Mouse (Mus musculus) natural killer cell, adult 2 months (primary cell): ENCODE results near the gene Mrps25.
A peak's percentile ranks its signal among the peaks of the same experiment; 100 is the strongest.

Experiments used
- DNase-seq, 2 experiments: peaks; one replicate each; pipeline ENCODE4 v3.0.0; 2022; ENCODE audit warnings: low spot score in 2 of 2

Mrps25 gene

GRCm38 (mm10) chr6:92183621-92184131 lies at the start of gene Mrps25:
TSS of gene Mrps25 (minus strand) at chr6:92184033.
- DNase-seq: peak in 1 of 2 experiments; percentile 8

- DNase-seq: no peak
Measured at GRCm38 (mm10) chr6:92231762-92232161, 47.9 kb upstream of the Mrps25 start.

- DNase-seq: no peak
Measured at GRCm38 (mm10) chr6:92231356-92231755, 47.5 kb upstream of the Mrps25 start.

GRCm38 (mm10) chr6:92229586-92229985 lies 45.8 kb upstream of the Mrps25 start:
- no peak for DNase-seq

GRCm38 (mm10) chr6:92229103-92229502 lies 45.3 kb upstream of the Mrps25 start:
- DNase-seq: no peak

- no peak for DNase-seq
Measured at GRCm38 (mm10) chr6:92224981-92225380, 41.1 kb upstream of the Mrps25 start.

- DNase-seq: no peak
Measured at GRCm38 (mm10) chr6:92222021-92222420, 38.2 kb upstream of the Mrps25 start.

- no peak for DNase-seq
Measured at GRCm38 (mm10) chr6:92221604-92222003, 37.8 kb upstream of the Mrps25 start.

- peak in 1 of 2 experiments; percentile 15 for DNase-seq
Measured at GRCm38 (mm10) chr6:92219445-92219844, 35.6 kb upstream of the Mrps25 start.

GRCm38 (mm10) chr6:92214773-92215449 lies 31.1 kb upstream of the Mrps25 start, which contains the start of gene Rbsn:
TSS of gene Rbsn (minus strand) at chr6:92214925.
- DNase-seq: peak; percentile 83 to 89

- DNase-seq: peak in 1 of 2 experiments; percentile 6
Measured at GRCm38 (mm10) chr6:92214055-92214772, 30.4 kb upstream of the Mrps25 start.

- no peak for DNase-seq
Measured at GRCm38 (mm10) chr6:92199414-92199813, 15.6 kb upstream of the Mrps25 start.

- DNase-seq: peak in 1 of 2 experiments; percentile 7
Measured at GRCm38 (mm10) chr6:92184178-92184577, 345 bp upstream of the Mrps25 start.

GRCm38 (mm10) chr6:92176450-92176849 lies 7.4 kb downstream of the Mrps25 start:
- no peak for DNase-seq

- DNase-seq: no peak
Measured at GRCm38 (mm10) chr6:92162724-92163123, 21.1 kb downstream of the Mrps25 start.

- no peak for DNase-seq
Measured at GRCm38 (mm10) chr6:92158801-92159200, 25.0 kb downstream of the Mrps25 start.

- no peak for DNase-seq
Measured at GRCm38 (mm10) chr6:92153774-92154173, 30.1 kb downstream of the Mrps25 start.

- no peak for DNase-seq
Measured at GRCm38 (mm10) chr6:92145881-92146280, 38.0 kb downstream of the Mrps25 start.

- no peak for DNase-seq
Measured at GRCm38 (mm10) chr6:92136356-92136755, 47.5 kb downstream of the Mrps25 start.

- DNase-seq: no peak
Measured at GRCm38 (mm10) chr6:92133617-92134016, 50.2 kb downstream of the Mrps25 start.

- DNase-seq: peak; percentile 17 to 23
Measured at GRCm38 (mm10) chr6:92132021-92132911, 51.6 kb downstream of the Mrps25 start.

- no peak for DNase-seq
Measured at GRCm38 (mm10) chr6:92131456-92131855, 52.4 kb downstream of the Mrps25 start.
